Mouse (Mus musculus) cerebellum, postnatal 14 days (tissue): Measurements from ENCODE around the gene Lmtk2.

Source experiments
- DNase-seq, 2 experiments: peaks; one replicate each; pipeline ENCODE4 v3.0.0; 2021; ENCODE audit warnings: mixed read lengths in 2 of 2

The Lmtk2 gene

GRCm38 (mm10) chr5:144182542-144183247, 82.5 kb downstream of the Lmtk2 start:
- DNase-seq, result no peak

GRCm38 (mm10) chr5:144183248-144183559, 83.0 kb downstream of the Lmtk2 start:
- no peak for DNase-seq

GRCm38 (mm10) chr5:144183647-144184335, 83.6 kb downstream of the Lmtk2 start:
- DNase-seq, result no peak

- DNase-seq, result no peak
Measured at GRCm38 (mm10) chr5:144184350-144185045, 84.3 kb downstream of the Lmtk2 start.

- DNase-seq, result no peak
Measured at GRCm38 (mm10) chr5:144188422-144188821, 88.2 kb downstream of the Lmtk2 start.

- DNase-seq, result no peak
Measured at GRCm38 (mm10) chr5:144189327-144189726, 89.1 kb downstream of the Lmtk2 start.

- DNase-seq, result peak in 1 of 2 experiments; percentile 55
Measured at GRCm38 (mm10) chr5:144189950-144190583, 89.8 kb downstream of the Lmtk2 start, which contains the start of gene Bhlha15. Gene Bhlha15 (plus strand): TSS chr5:144190286.

- no peak for DNase-seq
Measured at GRCm38 (mm10) chr5:144191026-144191425, 90.8 kb downstream of the Lmtk2 start.

GRCm38 (mm10) chr5:144192673-144193072, 92.4 kb downstream of the Lmtk2 start:
- DNase-seq, result no peak

GRCm38 (mm10) chr5:144194416-144194815, 94.2 kb downstream of the Lmtk2 start:
- DNase-seq, result no peak

- no peak for DNase-seq
Measured at GRCm38 (mm10) chr5:144195567-144195966, 95.3 kb downstream of the Lmtk2 start.

- peak in 1 of 2 experiments; percentile 59 for DNase-seq
Measured at GRCm38 (mm10) chr5:144200616-144201015, 100.4 kb downstream of the Lmtk2 start.

- DNase-seq, result peak in 1 of 2 experiments; percentile 57
Measured at GRCm38 (mm10) chr5:144202430-144202829, 102.2 kb downstream of the Lmtk2 start.

GRCm38 (mm10) chr5:144203398-144203959, 103.2 kb downstream of the Lmtk2 start:
- DNase-seq, result peak; percentile 61 to 64

GRCm38 (mm10) chr5:144204303-144204702, 104.1 kb downstream of the Lmtk2 start:
- no peak for DNase-seq

GRCm38 (mm10) chr5:144204911-144205310, 104.7 kb downstream of the Lmtk2 start:
- no peak for DNase-seq

- DNase-seq, result no peak
Measured at GRCm38 (mm10) chr5:144206069-144206468, 105.8 kb downstream of the Lmtk2 start.

GRCm38 (mm10) chr5:144207478-144207877, 107.2 kb downstream of the Lmtk2 start:
- peak; percentile 70 to 79 for DNase-seq

- DNase-seq, result peak; percentile 77 to 86
Measured at GRCm38 (mm10) chr5:144214453-144214852, 114.2 kb downstream of the Lmtk2 start.

- DNase-seq, result no peak
Measured at GRCm38 (mm10) chr5:144215992-144216391, 115.8 kb downstream of the Lmtk2 start.

GRCm38 (mm10) chr5:144218061-144218460, 117.8 kb downstream of the Lmtk2 start:
- no peak for DNase-seq

GRCm38 (mm10) chr5:144219306-144219705, 119.1 kb downstream of the Lmtk2 start:
- DNase-seq, result no peak

GRCm38 (mm10) chr5:144219936-144220335, 119.7 kb downstream of the Lmtk2 start:
- no peak for DNase-seq
